Mouse (Mus musculus): ENCODE measurements around the gene Msln. TPM values are rescaled to one million over a fixed set of nuclear protein-coding genes. Genes with fewer than 3 reads are reported as not detected.

Msln gene
- polyA plus RNA-seq, 1 experiment from 2014 or later: 20.5 TPM

GRCm38 (mm10) chr17:25791320-25791842, 37.2 kb upstream of the Msln start:
- Histone ChIP-seq H3K4me1 (replicated peaks) (peaks cover 48% of the 10 kb centered on the region), H3K9me3 (replicated peaks) (no peaks in the 10 kb centered on the region), H3K4me2 (peak overlapping the region; percentile 93), H3K27me3 (replicated peaks) (no peaks in the 10 kb centered on the region), H3K36me3 (peaks cover 27% of the 10 kb centered on the region), H3K9ac (peak overlapping the region; percentile 82), H3K27ac (ENCODE audit: poor library complexity, severe bottlenecking) (peak overlapping the region; percentile 85), H3K4me3 (peak overlapping the region; percentile 77)
- WGBS: 28% methylated on average over 19 of the region's 19 CpGs
- no peak for ATAC-seq (ENCODE audit: insufficient number of reproducible peaks, low FRiP score)

GRCm38 (mm10) chr17:25786781-25787504, 32.8 kb upstream of the Msln start:
- H3K4me2 ChIP-seq: no peak overlapping the region
- H3K27me3 ChIP-seq (replicated peaks): no peaks in the 10 kb centered on the region
- no peak overlapping the region for H3K9ac ChIP-seq
- no peaks in the 10 kb centered on the region for H3K9me3 ChIP-seq (replicated peaks)
- H3K27ac ChIP-seq (ENCODE audit: poor library complexity, severe bottlenecking): no peak overlapping the region
- whole genome bisulfite sequencing: 92% methylated on average over 9 of the region's 9 CpGs
- no peak for ATAC-seq (ENCODE audit: insufficient number of reproducible peaks, low FRiP score)
- H3K36me3 ChIP-seq: peaks cover 51% of the 10 kb centered on the region
- H3K4me3 ChIP-seq: no peak overlapping the region
- H3K4me1 ChIP-seq (replicated peaks): peaks cover 36% of the 10 kb centered on the region

GRCm38 (mm10) chr17:25786280-25786679, 32.1 kb upstream of the Msln start, which contains the start of gene Ccdc78:
Gene Ccdc78 (plus strand): TSS chr17:25786580.
- Histone ChIP-seq H3K36me3 (peaks cover 57% of the 10 kb centered on the region), H3K4me3 (peak within 1 kb of the TSS; percentile 75), H3K27me3 (replicated peaks) (no peaks in the 10 kb centered on the region), H3K4me2 (peak within 1 kb of the TSS; percentile 84), H3K4me1 (replicated peaks) (peaks cover 32% of the 10 kb centered on the region), H3K9me3 (replicated peaks) (no peaks in the 10 kb centered on the region), H3K27ac (ENCODE audit: poor library complexity, severe bottlenecking) (peak within 1 kb of the TSS; percentile 90), H3K9ac (peak within 1 kb of the TSS; percentile 90)
- ATAC-seq (ENCODE audit: insufficient number of reproducible peaks, low FRiP score): no peak
- WGBS: 74% methylated on average over 3 of the region's 3 CpGs

- peak within 1 kb of the TSS; percentile 84 for H3K4me2 ChIP-seq
- H3K27ac ChIP-seq (ENCODE audit: poor library complexity, severe bottlenecking): peak within 1 kb of the TSS; percentile 90
- H3K36me3 ChIP-seq: peaks cover 63% of the 10 kb centered on the region
- peak within 1 kb of the TSS; percentile 75 for H3K4me3 ChIP-seq
- ATAC-seq (ENCODE audit: insufficient number of reproducible peaks, low FRiP score): peak; percentile 89
- peaks cover 24% of the 10 kb centered on the region for H3K4me1 ChIP-seq (replicated peaks)
- no peaks in the 10 kb centered on the region for H3K27me3 ChIP-seq (replicated peaks)
- WGBS: under 1% methylated on average over 23 of the region's 23 CpGs
- H3K9me3 ChIP-seq (replicated peaks): no peaks in the 10 kb centered on the region
- H3K9ac ChIP-seq: peak within 1 kb of the TSS; percentile 90
Observed at GRCm38 (mm10) chr17:25785281-25785745, 31.1 kb upstream of the Msln start, which contains the start of gene Haghl. Gene Haghl (minus strand): TSS chr17:25785673.

GRCm38 (mm10) chr17:25783861-25784574, 29.8 kb upstream of the Msln start:
- H3K4me2 ChIP-seq: peak overlapping the region; percentile 84
- H3K9me3 ChIP-seq (replicated peaks): no peaks in the 10 kb centered on the region
- 80% methylated on average over 15 of the region's 15 CpGs for WGBS
- no peak for ATAC-seq (ENCODE audit: insufficient number of reproducible peaks, low FRiP score)
- H3K27ac ChIP-seq (ENCODE audit: poor library complexity, severe bottlenecking): no peak overlapping the region
- H3K36me3 ChIP-seq: peaks cover 63% of the 10 kb centered on the region
- H3K4me3 ChIP-seq: peak overlapping the region; percentile 75
- no peaks in the 10 kb centered on the region for H3K27me3 ChIP-seq (replicated peaks)
- peaks cover 24% of the 10 kb centered on the region for H3K4me1 ChIP-seq (replicated peaks)
- peak overlapping the region; percentile 90 for H3K9ac ChIP-seq

- Histone ChIP-seq H3K9ac (peak overlapping the region; percentile 9; the same call in 1 of the 2 replicates), H3K27ac (ENCODE audit: poor library complexity, severe bottlenecking) (no peak overlapping the region), H3K4me3 (no peak overlapping the region), H3K9me3 (replicated peaks) (no peaks in the 10 kb centered on the region), H3K4me1 (replicated peaks) (peaks cover 24% of the 10 kb centered on the region), H3K4me2 (no peak overlapping the region), H3K36me3 (peaks cover 66% of the 10 kb centered on the region), H3K27me3 (replicated peaks) (no peaks in the 10 kb centered on the region)
- ATAC-seq (ENCODE audit: insufficient number of reproducible peaks, low FRiP score): no peak
- WGBS: 69% methylated on average over 7 of the region's 7 CpGs
Observed at GRCm38 (mm10) chr17:25783086-25783485, 28.9 kb upstream of the Msln start.

- H3K36me3 ChIP-seq: peaks cover 74% of the 10 kb centered on the region
- H3K4me2 ChIP-seq: no peak overlapping the region
- no peak overlapping the region for H3K9ac ChIP-seq
- H3K4me3 ChIP-seq: no peak overlapping the region
- no peak for ATAC-seq (ENCODE audit: insufficient number of reproducible peaks, low FRiP score)
- no peak overlapping the region for H3K27ac ChIP-seq (ENCODE audit: poor library complexity, severe bottlenecking)
- 81% methylated on average over 6 of the region's 6 CpGs for WGBS
- peaks cover 24% of the 10 kb centered on the region for H3K4me1 ChIP-seq (replicated peaks)
- H3K27me3 ChIP-seq (replicated peaks): no peaks in the 10 kb centered on the region
- H3K9me3 ChIP-seq (replicated peaks): no peaks in the 10 kb centered on the region
Observed at GRCm38 (mm10) chr17:25781339-25781738, 27.2 kb upstream of the Msln start.

- H3K4me2 ChIP-seq: no peak overlapping the region
- no peak overlapping the region for H3K9ac ChIP-seq
- ATAC-seq (ENCODE audit: insufficient number of reproducible peaks, low FRiP score): no peak
- no peaks in the 10 kb centered on the region for H3K27me3 ChIP-seq (replicated peaks)
- H3K9me3 ChIP-seq (replicated peaks): no peaks in the 10 kb centered on the region
- 95% methylated on average over 5 of the region's 5 CpGs for WGBS
- H3K4me3 ChIP-seq: no peak overlapping the region
- peaks cover 67% of the 10 kb centered on the region for H3K36me3 ChIP-seq
- peaks cover 12% of the 10 kb centered on the region for H3K4me1 ChIP-seq (replicated peaks)
- H3K27ac ChIP-seq (ENCODE audit: poor library complexity, severe bottlenecking): no peak overlapping the region
Observed at GRCm38 (mm10) chr17:25777948-25778347, 23.8 kb upstream of the Msln start.

GRCm38 (mm10) chr17:25775318-25776062, 21.3 kb upstream of the Msln start:
- no peak for ATAC-seq (ENCODE audit: insufficient number of reproducible peaks, low FRiP score)

GRCm38 (mm10) chr17:25773549-25774120, 19.5 kb upstream of the Msln start, which contains the start of gene Narfl:
Gene Narfl (plus strand): TSS chr17:25773776.
- no peak within 1 kb of the TSS for H3K27ac ChIP-seq (ENCODE audit: poor library complexity, severe bottlenecking)
- peak within 1 kb of the TSS; percentile 77 for H3K4me3 ChIP-seq
- H3K27me3 ChIP-seq (replicated peaks): peaks cover 15% of the 10 kb centered on the region
- peaks cover 10% of the 10 kb centered on the region for H3K4me1 ChIP-seq (replicated peaks)
- H3K9me3 ChIP-seq (replicated peaks): no peaks in the 10 kb centered on the region
- peak; percentile 90 for ATAC-seq (ENCODE audit: insufficient number of reproducible peaks, low FRiP score)
- H3K36me3 ChIP-seq: peaks cover 26% of the 10 kb centered on the region
- H3K9ac ChIP-seq: peak within 1 kb of the TSS; percentile 89
- H3K4me2 ChIP-seq: peak within 1 kb of the TSS; percentile 91
- under 1% methylated on average over 37 of the region's 37 CpGs for WGBS

More at GRCm38 (mm10) chr17:25775318-25776062, 21.3 kb upstream of the Msln start:
- Histone ChIP-seq H3K4me3 (no peak overlapping the region), H3K36me3 (peaks cover 43% of the 10 kb centered on the region), H3K27ac (ENCODE audit: poor library complexity, severe bottlenecking) (no peak overlapping the region), H3K9me3 (replicated peaks) (no peaks in the 10 kb centered on the region), H3K9ac (no peak overlapping the region), H3K4me1 (replicated peaks) (peaks cover 10% of the 10 kb centered on the region), H3K27me3 (replicated peaks) (0 out of 2 replicates have a peak, but pooled peaks cover 2% of the 10 kb centered on the region), H3K4me2 (no peak overlapping the region)
- WGBS: 75% methylated on average over 10 of the region's 10 CpGs

Measured in heart, embryonic 12.5 days (tissue).